Mouse (Mus musculus) intestine, embryonic 14.5 days (tissue): ENCODE results near the gene Ttyh1. TPM values are rescaled to one million over a fixed set of nuclear protein-coding genes. Genes with fewer than 3 reads are reported as not detected.

Experiments used
- ATAC-seq: fragments of 200-750 bp; cut with Nextera tagmentation; replicated peaks from 2 replicates; pipeline ENCODE4 v1.8.0; 2017; ENCODE audit warnings: low read depth, moderate number of reproducible peaks, moderate TSS enrichment, moderate library complexity; ENCODE audit not compliant: low FRiP score, low TSS enrichment
- DNase-seq: peaks from one replicate; pipeline ENCODE4 v3.0.0-alpha.2; 2018; ENCODE audit warnings: low spot score
- H3K27ac ChIP-seq: fragments of 300-500 bp; sonication (generic); 2 replicates; pipeline ENCODE4 v1.5.1; 2014; ENCODE audit warnings: low read depth, mild to moderate bottlenecking, control low read depth
- H3K27me3 ChIP-seq: fragments of 300-500 bp; sonication (generic); replicated peaks from 2 replicates; pipeline ENCODE4 v1.6.1; 2014; ENCODE audit warnings: low read length, control low read depth; ENCODE audit not compliant: control insufficient read depth, insufficient read depth
- H3K36me3 ChIP-seq: fragments of 300-500 bp; sonication (generic); 2 replicates; pipeline ENCODE4 v1.6.1; 2014; ENCODE audit warnings: low read length, control low read depth; ENCODE audit not compliant: control insufficient read depth, insufficient read depth
- H3K4me1 ChIP-seq: fragments of 300-500 bp; sonication (generic); replicated peaks from 2 replicates; pipeline ENCODE4 v1.6.1; 2014; ENCODE audit warnings: low read length, control low read depth, mixed read lengths; ENCODE audit not compliant: control insufficient read depth, insufficient read depth
- H3K4me2 ChIP-seq: fragments of 300-500 bp; sonication (generic); 2 replicates; pipeline ENCODE4 v1.6.1; 2014; ENCODE audit warnings: low read length
- H3K4me3 ChIP-seq: fragments of 300-500 bp; sonication (generic); 2 replicates; pipeline ENCODE4 v1.5.1; 2014; ENCODE audit warnings: low read depth, low read length, control low read depth, mixed read lengths
- H3K9ac ChIP-seq: fragments of 300-500 bp; sonication (generic); 2 replicates; pipeline ENCODE4 v1.6.1; 2014; ENCODE audit warnings: mild to moderate bottlenecking, low read length
- H3K9me3 ChIP-seq: fragments of 300-500 bp; sonication (generic); 2 replicates; pipeline ENCODE4 v1.6.1; 2016; ENCODE audit warnings: low read length, control low read depth; ENCODE audit not compliant: control insufficient read depth
- WGBS: fragments of 180-500 bp; shearing (Covaris S2); extraction: QIAGEN DNeasy Blood & Tissue Kit; methylation state at CpG from one replicate; pipeline ENCODE4 v1.1.7; 2014; 5-methylcytosine and 5-hydroxymethylcytosine counted together
- polyA plus RNA-seq: library from polyadenylated mRNA; unstranded; fragments of >200 nt; fragmentation: Nextera tagmentation; extraction: Ambion mirVana; gene quantifications from 2 replicates; pipeline ENCODE4 v1.2.1, GENCODE M21; 2014

Gene Ttyh1
- polyA plus RNA-seq, 1 experiment from 2014 or later, result 7.1 TPM

- 1% methylated on average over 16 of the region's 16 CpGs for WGBS
- Histone ChIP-seq H3K4me3 (peak overlapping the region; percentile 89), H3K4me1 (peaks cover 12% of the 10 kb centered on the region), H3K27ac (peak overlapping the region; percentile 51; the same call in 1 of the 2 replicates), H3K4me2 (peak overlapping the region; percentile 66), H3K36me3 (peaks cover 32% of the 10 kb centered on the region), H3K9me3 (no peaks in the 10 kb centered on the region), H3K9ac (peak overlapping the region; percentile 49), H3K27me3 (no peaks in the 10 kb centered on the region)
- ATAC-seq (peak; percentile 32), DNase-seq (no peak)
Observed at GRCm38 (mm10) chr7:4136404-4136770, 17.2 kb downstream of the Ttyh1 start.

- WGBS, result under 1% methylated on average over 73 of the region's 78 CpGs
Observed at GRCm38 (mm10) chr7:4136771-4137531, 17.7 kb downstream of the Ttyh1 start, which contains the start of gene Leng8. TSS of gene Leng8 (plus strand) at chr7:4137039.

GRCm38 (mm10) chr7:4137746-4138145 is 18.5 kb downstream of the Ttyh1 start:
- peak; percentile 41 for DNase-seq
- 52% methylated on average over 3 of the region's 3 CpGs for WGBS
- Histone ChIP-seq H3K4me1 (peaks cover 12% of the 10 kb centered on the region), H3K27me3 (no peaks in the 10 kb centered on the region), H3K27ac (peak overlapping the region; percentile 93), H3K9me3 (no peaks in the 10 kb centered on the region), H3K4me2 (peak overlapping the region; percentile 91), H3K9ac (peak overlapping the region; percentile 79), H3K4me3 (peak overlapping the region; percentile 89), H3K36me3 (peaks cover 46% of the 10 kb centered on the region)
- no peak for ATAC-seq

More at GRCm38 (mm10) chr7:4136771-4137531, 17.7 kb downstream of the Ttyh1 start, which contains the start of gene Leng8:
- Histone ChIP-seq H3K9ac (peak within 1 kb of the TSS; percentile 79), H3K4me2 (peak within 1 kb of the TSS; percentile 91), H3K27ac (peak within 1 kb of the TSS; percentile 93), H3K9me3 (no peaks in the 10 kb centered on the region), H3K36me3 (peaks cover 38% of the 10 kb centered on the region), H3K4me1 (peaks cover 12% of the 10 kb centered on the region), H3K27me3 (no peaks in the 10 kb centered on the region), H3K4me3 (peak within 1 kb of the TSS; percentile 89)
- DNase-seq (peak; percentile 99), ATAC-seq (peak; percentile 99)

- H3K27me3 ChIP-seq, result no peaks in the 10 kb centered on the region
- no peak overlapping the region for H3K27ac ChIP-seq
- H3K4me1 ChIP-seq, result peaks cover 12% of the 10 kb centered on the region
- peaks cover 50% of the 10 kb centered on the region for H3K36me3 ChIP-seq
- no peaks in the 10 kb centered on the region for H3K9me3 ChIP-seq
- 0 out of 2 replicates have a peak overlapping the region, but pooled peaks have one; percentile 79 for H3K9ac ChIP-seq
- peak overlapping the region; percentile 89 for H3K4me3 ChIP-seq
- DNase-seq (peak; percentile 35), ATAC-seq (no peak)
- 89% methylated on average over 2 of the region's 2 CpGs for WGBS
- peak overlapping the region; percentile 91 for H3K4me2 ChIP-seq
Observed at GRCm38 (mm10) chr7:4138181-4138580, 19.0 kb downstream of the Ttyh1 start.

GRCm38 (mm10) chr7:4138671-4139070 is 19.5 kb downstream of the Ttyh1 start:
- DNase-seq (peak; percentile 36), ATAC-seq (no peak)
- no peak overlapping the region for H3K9ac ChIP-seq

GRCm38 (mm10) chr7:4139391-4139790 is 20.2 kb downstream of the Ttyh1 start:
- no peak overlapping the region for H3K9ac ChIP-seq
- 97% methylated on average over 5 of the region's 5 CpGs for WGBS
- peaks cover 62% of the 10 kb centered on the region for H3K36me3 ChIP-seq
- H3K4me2 ChIP-seq, result no peak overlapping the region
- ATAC-seq (no peak), DNase-seq (no peak)
- no peak overlapping the region for H3K27ac ChIP-seq
- no peaks in the 10 kb centered on the region for H3K27me3 ChIP-seq
- peaks cover 12% of the 10 kb centered on the region for H3K4me1 ChIP-seq
- no peaks in the 10 kb centered on the region for H3K9me3 ChIP-seq
- no peak overlapping the region for H3K4me3 ChIP-seq

More at GRCm38 (mm10) chr7:4138671-4139070, 19.5 kb downstream of the Ttyh1 start:
- H3K27ac ChIP-seq, result no peak overlapping the region
- no peak overlapping the region for H3K4me3 ChIP-seq
- WGBS, result 93% methylated on average over 7 of the region's 7 CpGs
- H3K9me3 ChIP-seq, result no peaks in the 10 kb centered on the region
- H3K4me2 ChIP-seq, result no peak overlapping the region
- H3K36me3 ChIP-seq, result peaks cover 55% of the 10 kb centered on the region
- peaks cover 12% of the 10 kb centered on the region for H3K4me1 ChIP-seq
- H3K27me3 ChIP-seq, result no peaks in the 10 kb centered on the region

GRCm38 (mm10) chr7:4141648-4142325 is 22.6 kb downstream of the Ttyh1 start:
- H3K36me3 ChIP-seq, result peaks cover 86% of the 10 kb centered on the region
- H3K4me2 ChIP-seq, result no peak overlapping the region
- H3K4me3 ChIP-seq, result no peak overlapping the region
- H3K27me3 ChIP-seq, result no peaks in the 10 kb centered on the region
- peak; percentile 45 for DNase-seq
- no peak for ATAC-seq
- peaks cover 10% of the 10 kb centered on the region for H3K4me1 ChIP-seq
- no peak overlapping the region for H3K9ac ChIP-seq
- no peak overlapping the region for H3K27ac ChIP-seq
- WGBS, result 93% methylated on average over 6 of the region's 6 CpGs
- H3K9me3 ChIP-seq, result no peaks in the 10 kb centered on the region

- Histone ChIP-seq H3K9ac (no peak overlapping the region), H3K4me1 (peaks cover 11% of the 10 kb centered on the region), H3K27ac (no peak overlapping the region), H3K4me3 (no peak overlapping the region), H3K36me3 (peaks cover 97% of the 10 kb centered on the region), H3K9me3 (no peaks in the 10 kb centered on the region), H3K27me3 (no peaks in the 10 kb centered on the region), H3K4me2 (no peak overlapping the region)
- DNase-seq (peak; percentile 48), ATAC-seq (no peak)
- WGBS, result 94% methylated on average over 10 of the region's 10 CpGs
Observed at GRCm38 (mm10) chr7:4142796-4143445, 23.7 kb downstream of the Ttyh1 start.
